Mouse (Mus musculus): ENCODE measurements around the gene Lrrc4c. TPM values are rescaled to one million over a fixed set of nuclear protein-coding genes. Genes with fewer than 3 reads are reported as not detected.

Lrrc4c gene
- polyA plus RNA-seq, 1 experiment from 2014 or later, result 24.3 TPM

DNA sequence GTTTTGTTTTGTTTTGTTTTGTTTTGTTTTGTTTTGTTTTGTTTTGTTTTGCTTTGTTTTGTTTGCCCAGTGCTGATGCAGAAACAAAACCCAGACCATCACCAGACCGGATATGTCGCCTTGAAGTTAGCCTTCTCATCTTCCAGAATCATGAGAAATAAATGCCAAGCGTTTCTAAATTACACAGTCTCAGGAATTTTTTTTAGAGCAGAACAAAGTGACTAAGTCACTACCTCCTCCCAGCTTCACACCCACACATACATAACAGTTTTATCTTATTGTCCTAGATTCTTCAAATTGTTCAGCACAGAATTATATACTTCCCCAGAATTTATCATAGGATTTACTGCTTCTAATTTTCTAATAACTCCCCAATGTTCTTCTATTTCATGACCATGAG, 1272.6 kb downstream of the Lrrc4c start:
- WGBS, result 91% methylated on average over 3 of the region's 3 CpGs
- Histone ChIP-seq H3K9ac (replicated peaks) (no peak overlapping the region), H3K4me3 (no peak overlapping the region), H3K9me3 (no peaks in the 10 kb centered on the region), H3K36me3 (no peaks in the 10 kb centered on the region), H3K4me2 (replicated peaks) (no peak overlapping the region), H3K27me3 (no peaks in the 10 kb centered on the region), H3K27ac (replicated peaks) (no peak overlapping the region), H3K4me1 (no peaks in the 10 kb centered on the region)
- no peak for ATAC-seq (replicated peaks)

DNA sequence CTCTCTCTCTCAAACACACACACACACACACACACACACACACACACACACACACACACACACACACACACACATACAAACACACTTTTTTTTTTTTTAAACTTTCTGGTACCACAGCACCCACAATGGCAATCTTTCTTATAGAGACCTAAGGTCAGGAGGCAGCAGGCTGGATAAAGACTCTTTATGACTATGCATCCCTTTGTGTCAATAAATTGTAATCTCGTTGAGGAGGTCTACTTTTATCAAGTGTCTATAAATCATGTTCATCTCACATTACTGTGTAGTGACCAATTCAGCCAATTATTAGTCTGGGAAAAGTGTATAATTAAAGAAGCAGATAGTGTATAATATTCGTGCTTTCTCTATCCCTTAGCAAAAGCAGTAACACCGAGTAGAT, 1286.2 kb downstream of the Lrrc4c start:
- Histone ChIP-seq H3K4me3 (no peak overlapping the region), H3K9me3 (no peaks in the 10 kb centered on the region), H3K36me3 (no peaks in the 10 kb centered on the region), H3K27me3 (no peaks in the 10 kb centered on the region), H3K4me1 (peaks cover 6% of the 10 kb centered on the region), H3K4me2 (replicated peaks) (no peak overlapping the region), H3K9ac (replicated peaks) (no peak overlapping the region), H3K27ac (replicated peaks) (no peak overlapping the region)
- 34% methylated on average over 3 of the region's 3 CpGs for WGBS
- no peak for ATAC-seq (replicated peaks)

DNA sequence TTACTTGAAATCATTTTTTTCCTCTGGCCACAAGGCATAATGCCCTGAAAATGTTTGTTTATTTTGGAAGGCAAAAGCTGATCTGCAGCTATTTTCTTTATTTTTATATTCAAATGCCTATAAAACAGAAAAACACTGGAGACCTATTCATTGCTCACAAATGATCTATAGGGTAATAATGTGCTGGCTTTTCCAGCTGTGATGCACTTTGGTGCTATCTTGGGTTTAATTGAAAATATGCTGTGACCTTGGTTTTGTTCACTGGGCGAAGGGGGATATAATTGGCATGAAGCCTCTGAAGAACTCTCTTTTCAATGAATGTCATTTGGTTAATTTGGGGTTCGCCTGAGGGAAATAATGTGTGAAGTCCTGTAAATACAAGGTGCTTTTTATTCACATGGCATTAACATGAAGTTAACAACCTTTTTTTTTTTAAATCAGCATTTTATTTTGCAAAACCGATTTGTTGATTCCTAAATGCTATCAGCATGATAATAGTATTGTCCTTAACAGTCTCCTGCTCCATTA, 1286.8 kb downstream of the Lrrc4c start:
- no peak overlapping the region for H3K9ac ChIP-seq (replicated peaks)
- no peak for ATAC-seq (replicated peaks)
- no peaks in the 10 kb centered on the region for H3K9me3 ChIP-seq
- H3K4me2 ChIP-seq (replicated peaks), result no peak overlapping the region
- H3K27ac ChIP-seq (replicated peaks), result no peak overlapping the region
- no peak overlapping the region for H3K4me3 ChIP-seq
- no peaks in the 10 kb centered on the region for H3K27me3 ChIP-seq
- peaks cover 6% of the 10 kb centered on the region for H3K4me1 ChIP-seq
- H3K36me3 ChIP-seq, result no peaks in the 10 kb centered on the region
- 6% methylated on average over 3 of the region's 3 CpGs for WGBS

DNA sequence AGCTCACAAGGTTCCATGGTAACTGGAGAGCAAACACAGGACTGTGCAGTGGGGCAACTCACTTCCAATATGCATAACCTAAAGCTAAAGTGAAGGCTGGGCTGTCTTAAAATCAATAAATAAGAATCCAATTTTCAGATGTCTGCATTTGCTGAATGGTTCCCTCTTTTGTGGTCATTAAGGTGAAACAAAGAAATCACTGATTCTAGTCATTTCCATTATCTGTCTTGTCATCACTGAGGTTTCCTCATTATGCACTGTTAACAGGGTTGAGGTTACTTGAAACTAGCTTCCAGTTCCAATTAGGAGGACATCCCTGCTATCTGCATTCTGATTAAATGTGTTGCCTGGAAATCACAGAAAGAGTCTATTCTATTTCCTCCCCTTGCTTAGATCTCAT, 1291.5 kb downstream of the Lrrc4c start:
- H3K9me3 ChIP-seq, result no peaks in the 10 kb centered on the region
- H3K4me1 ChIP-seq, result peaks cover 5% of the 10 kb centered on the region
- H3K4me2 ChIP-seq (replicated peaks), result no peak overlapping the region
- no peak overlapping the region for H3K4me3 ChIP-seq
- H3K9ac ChIP-seq (replicated peaks), result no peak overlapping the region
- H3K27ac ChIP-seq (replicated peaks), result no peak overlapping the region
- no peaks in the 10 kb centered on the region for H3K36me3 ChIP-seq
- ATAC-seq (replicated peaks), result no peak
- H3K27me3 ChIP-seq, result no peaks in the 10 kb centered on the region

DNA sequence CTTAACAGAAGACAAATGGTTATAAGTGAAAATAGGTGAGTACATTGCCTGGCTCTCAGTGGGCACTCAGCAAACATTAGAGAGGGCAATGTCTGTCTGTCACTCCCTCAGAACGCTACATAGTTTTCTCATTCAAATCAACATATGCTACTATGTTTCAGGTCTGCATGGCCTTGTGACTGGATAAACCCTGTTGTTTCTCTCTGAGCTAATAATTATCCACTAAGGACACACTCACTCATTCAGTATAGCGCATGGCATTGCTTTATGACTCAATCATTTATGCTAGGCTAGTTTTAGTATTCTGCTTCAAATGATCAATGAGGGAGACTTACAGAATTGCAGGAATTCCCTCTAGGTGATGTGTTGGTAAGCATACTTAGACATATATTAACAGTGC, 1292.6 kb downstream of the Lrrc4c start:
- no peaks in the 10 kb centered on the region for H3K4me1 ChIP-seq
- H3K4me3 ChIP-seq, result no peak overlapping the region
- WGBS, result 72% methylated on average over 2 of the region's 2 CpGs
- H3K36me3 ChIP-seq, result no peaks in the 10 kb centered on the region
- no peak for ATAC-seq (replicated peaks)
- no peak overlapping the region for H3K9ac ChIP-seq (replicated peaks)
- H3K27ac ChIP-seq (replicated peaks), result no peak overlapping the region
- H3K4me2 ChIP-seq (replicated peaks), result no peak overlapping the region
- no peaks in the 10 kb centered on the region for H3K9me3 ChIP-seq
- no peaks in the 10 kb centered on the region for H3K27me3 ChIP-seq

DNA sequence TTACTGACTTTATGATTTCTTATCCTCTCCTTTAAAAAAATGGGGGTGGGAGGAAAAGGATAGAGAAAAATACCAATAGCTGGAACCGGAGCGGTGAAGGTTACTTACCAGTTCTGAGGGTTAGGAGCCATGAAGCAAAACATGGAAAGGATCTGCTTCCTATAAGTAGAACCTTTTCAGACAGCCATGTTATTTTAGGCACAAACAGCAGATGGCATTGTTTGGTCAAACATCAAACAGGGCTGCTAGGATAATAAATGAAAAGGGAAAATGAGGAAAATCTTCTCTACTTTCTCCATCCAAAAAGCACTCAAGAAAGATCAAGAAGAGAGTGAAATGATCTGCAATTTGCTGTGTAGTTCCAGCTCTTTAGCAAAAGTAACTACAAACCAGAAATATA, 1296.8 kb downstream of the Lrrc4c start:
- Histone ChIP-seq H3K27ac (replicated peaks) (no peak overlapping the region), H3K9ac (replicated peaks) (no peak overlapping the region), H3K4me1 (no peaks in the 10 kb centered on the region), H3K4me3 (no peak overlapping the region), H3K9me3 (0 out of 2 replicates have a peak, but pooled peaks cover 1% of the 10 kb centered on the region), H3K27me3 (no peaks in the 10 kb centered on the region), H3K4me2 (replicated peaks) (no peak overlapping the region), H3K36me3 (0 out of 2 replicates have a peak, but pooled peaks cover 1% of the 10 kb centered on the region)
- 80% methylated on average over 2 of the region's 2 CpGs for WGBS
- no peak for ATAC-seq (replicated peaks)

DNA sequence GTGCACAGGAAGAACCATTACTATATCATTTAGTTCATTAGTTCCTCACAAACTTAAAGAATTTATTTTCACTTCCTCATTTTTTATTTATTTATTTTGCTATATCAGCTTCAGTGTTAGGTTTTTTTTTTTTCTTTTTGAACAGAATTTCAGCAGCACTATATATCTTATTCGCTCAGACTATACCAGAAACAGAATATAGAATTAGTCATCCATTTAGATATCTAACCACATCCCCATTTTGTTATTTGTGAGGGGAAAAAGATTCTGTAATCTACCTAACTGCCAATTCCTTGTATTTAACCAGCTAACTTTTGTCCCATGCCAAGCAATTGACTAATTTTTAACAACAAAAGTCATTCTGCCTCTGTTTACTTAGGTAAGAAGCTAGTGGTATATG, 1300.6 kb downstream of the Lrrc4c start:
- H3K4me3 ChIP-seq, result no peak overlapping the region
- H3K27ac ChIP-seq (replicated peaks), result no peak overlapping the region
- no peak overlapping the region for H3K9ac ChIP-seq (replicated peaks)
- H3K4me1 ChIP-seq, result no peaks in the 10 kb centered on the region
- H3K27me3 ChIP-seq, result no peaks in the 10 kb centered on the region
- H3K36me3 ChIP-seq, result 0 out of 2 replicates have a peak, but pooled peaks cover 2% of the 10 kb centered on the region
- no peak for ATAC-seq (replicated peaks)
- no peak overlapping the region for H3K4me2 ChIP-seq (replicated peaks)
- 0 out of 2 replicates have a peak, but pooled peaks cover 8% of the 10 kb centered on the region for H3K9me3 ChIP-seq
- WGBS, result 97% methylated on average over 1 of the region's 1 CpGs

DNA sequence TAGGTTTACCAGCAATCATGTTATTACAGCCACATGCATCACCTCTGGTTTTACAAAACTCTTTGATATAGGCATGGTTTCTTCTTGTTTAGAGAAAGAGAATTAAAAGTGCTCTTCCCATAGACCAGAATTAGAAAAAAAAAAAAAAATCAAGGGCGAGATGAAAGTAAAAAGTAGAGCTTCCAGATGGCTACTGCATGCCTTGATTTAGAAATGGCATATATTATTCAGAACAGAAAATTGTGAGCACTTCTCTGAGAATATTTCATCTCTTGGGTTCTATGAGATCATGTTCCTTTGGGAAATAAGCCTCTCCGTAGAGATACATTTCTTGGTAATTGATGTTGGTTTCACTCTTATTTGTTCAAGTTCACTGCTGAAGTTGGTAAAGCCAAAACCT, 1322.0 kb downstream of the Lrrc4c start:
- no peak for ATAC-seq (replicated peaks)
- WGBS, result 88% methylated on average over 2 of the region's 2 CpGs

DNA sequence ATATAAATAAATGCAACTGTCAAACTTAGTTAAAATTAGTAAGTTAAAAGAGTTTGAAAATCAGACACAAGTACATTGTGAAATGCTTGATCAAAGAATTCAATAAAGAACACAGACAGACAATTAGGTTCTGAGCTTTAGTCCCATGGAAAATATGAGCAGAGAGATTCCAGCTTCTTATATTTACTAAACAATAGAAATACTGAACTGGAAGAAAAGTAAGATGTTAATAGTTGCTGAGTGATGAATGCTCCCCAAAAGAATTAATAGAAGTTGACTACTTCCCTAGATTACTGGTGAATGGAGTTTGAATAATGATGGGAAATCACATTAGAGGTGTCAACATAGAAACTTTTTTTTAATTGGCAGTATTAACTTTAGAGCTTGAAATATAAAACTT, 1323.7 kb downstream of the Lrrc4c start:
- Histone ChIP-seq H3K4me1 (no peaks in the 10 kb centered on the region), H3K9me3 (0 out of 2 replicates have a peak, but pooled peaks cover 4% of the 10 kb centered on the region), H3K9ac (replicated peaks) (no peak overlapping the region), H3K4me3 (no peak overlapping the region), H3K27ac (replicated peaks) (no peak overlapping the region), H3K36me3 (no peaks in the 10 kb centered on the region), H3K4me2 (replicated peaks) (no peak overlapping the region), H3K27me3 (no peaks in the 10 kb centered on the region)
- ATAC-seq (replicated peaks), result no peak

More for the DNA sequence above, 1322.0 kb downstream of the Lrrc4c start:
- no peak overlapping the region for H3K9ac ChIP-seq (replicated peaks)
- no peak overlapping the region for H3K27ac ChIP-seq (replicated peaks)
- no peaks in the 10 kb centered on the region for H3K9me3 ChIP-seq
- H3K4me2 ChIP-seq (replicated peaks), result no peak overlapping the region
- H3K27me3 ChIP-seq, result no peaks in the 10 kb centered on the region
- no peak overlapping the region for H3K4me3 ChIP-seq
- H3K4me1 ChIP-seq, result no peaks in the 10 kb centered on the region
- H3K36me3 ChIP-seq, result no peaks in the 10 kb centered on the region

DNA sequence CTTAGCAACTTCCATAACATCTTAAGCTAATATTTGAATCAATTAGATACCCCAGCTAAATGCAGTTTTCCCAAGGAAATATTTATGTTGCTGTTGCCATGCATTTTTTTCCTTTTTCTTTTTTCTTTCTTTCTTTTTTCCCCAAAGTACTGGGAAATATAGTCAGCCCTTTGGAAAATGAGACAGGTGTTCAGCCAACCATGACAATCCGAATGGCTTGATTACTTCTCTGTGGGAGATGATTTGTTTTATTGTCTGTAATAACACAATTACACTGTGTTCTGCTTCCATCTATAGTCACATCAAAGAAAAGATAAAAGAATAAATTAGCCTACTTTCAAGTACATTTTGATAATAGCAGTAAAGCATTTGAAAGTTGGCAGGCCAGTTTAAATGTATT, 1334.7 kb downstream of the Lrrc4c start:
- no peak overlapping the region for H3K9ac ChIP-seq (replicated peaks)
- no peak for ATAC-seq (replicated peaks)
- no peak overlapping the region for H3K27ac ChIP-seq (replicated peaks)
- no peak overlapping the region for H3K4me2 ChIP-seq (replicated peaks)
- no peaks in the 10 kb centered on the region for H3K9me3 ChIP-seq
- 7% methylated on average over 1 of the region's 1 CpGs for WGBS
- H3K36me3 ChIP-seq, result no peaks in the 10 kb centered on the region
- H3K4me1 ChIP-seq, result no peaks in the 10 kb centered on the region
- no peaks in the 10 kb centered on the region for H3K27me3 ChIP-seq
- no peak overlapping the region for H3K4me3 ChIP-seq

Small RNA genes within 50 kb of the gene (microRNA-seq; reads per million reads assigned to microRNA genes)
- gene Gm44320, result not detected

Measured in forebrain, embryonic 15.5 days (tissue).